Mouse (Mus musculus) liver, embryonic 14.5 days (tissue): ENCODE measurements around the gene Jdp2. TPM values are rescaled to one million over a fixed set of nuclear protein-coding genes. Genes with fewer than 3 reads are reported as not detected.
A peak's percentile ranks its signal among the peaks of the same experiment; 100 is the strongest.

Experiments used
- ATAC-seq: fragments of 200-750 bp; cut with Nextera tagmentation; 2 replicates; pipeline ENCODE4 v1.8.0; 2017; ENCODE audit warnings: moderate number of reproducible peaks, mild to moderate bottlenecking, moderate library complexity; ENCODE audit not compliant: insufficient read depth
- DNase-seq, 3 experiments: peaks; one replicate each; pipeline ENCODE4 v3.0.0-alpha.2; 2012 to 2013; ENCODE audit warnings: low read depth in 3 of 3, low spot score in 3 of 3
- H3K27ac ChIP-seq: fragments of 300-500 bp; sonication (generic); 2 replicates; pipeline ENCODE4 v1.5.1; 2014; ENCODE audit warnings: moderate library complexity, mild to moderate bottlenecking, control low read depth, inconsistent platforms
- H3K27me3 ChIP-seq: fragments of 300-500 bp; sonication (generic); 2 replicates; pipeline ENCODE4 v1.6.1; 2014; ENCODE audit warnings: mild to moderate bottlenecking, low read length, moderate library complexity; ENCODE audit not compliant: control insufficient read depth, insufficient read depth
- H3K36me3 ChIP-seq: fragments of 300-500 bp; sonication (generic); replicated peaks from 2 replicates; pipeline ENCODE4 v1.6.1; 2014; ENCODE audit warnings: low read depth; ENCODE audit not compliant: control insufficient read depth, insufficient read depth
- H3K4me1 ChIP-seq, 2 experiments: fragments of 200-500 bp in 1 of 2; fragments of 300-500 bp in 1 of 2; sonication (generic) in 1 of 2; replicated peaks; 2 replicates each; pipeline ENCODE4 v1.6.1; 2012 to 2014; ENCODE audit warnings: antibody characterized with exemption in 1 of 2, inconsistent platforms in 1 of 2, low read length in 1 of 2; ENCODE audit not compliant: control insufficient read depth in 2 of 2, insufficient read depth in 2 of 2
- H3K4me2 ChIP-seq: fragments of 300-500 bp; sonication (generic); 2 replicates; pipeline ENCODE4 v1.6.1; 2014; ENCODE audit warnings: low read depth, mild to moderate bottlenecking, control low read depth, moderate library complexity
- H3K4me3 ChIP-seq, 2 experiments: fragments of 200-500 bp in 1 of 2; fragments of 300-500 bp in 1 of 2; sonication (generic) in 1 of 2; 2 replicates each; pipeline ENCODE4 v1.5.1; 2012 to 2014; ENCODE audit warnings: low read depth in 2 of 2, low read length in 2 of 2, mild to moderate bottlenecking in 2 of 2, control low read depth in 1 of 2, inconsistent platforms in 1 of 2, moderate library complexity in 1 of 2; ENCODE audit not compliant: insufficient read depth in 1 of 2
- H3K9ac ChIP-seq: fragments of 300-500 bp; sonication (generic); replicated peaks from 2 replicates; pipeline ENCODE4 v1.6.1; 2014; ENCODE audit warnings: mild to moderate bottlenecking, control low read depth, moderate library complexity
- H3K9me3 ChIP-seq: fragments of 300-500 bp; sonication (generic); 2 replicates; pipeline ENCODE4 v1.6.1; 2016; ENCODE audit warnings: low read length, mixed read lengths; ENCODE audit not compliant: control insufficient read depth
- CTCF ChIP-seq: IDR thresholded peaks from 2 replicates; pipeline ENCODE4 v1.5.1; 2016; ENCODE audit warnings: antibody characterized with exemption, low read depth, control low read depth
- EP300 ChIP-seq: IDR thresholded peaks from 2 replicates; pipeline ENCODE4 v1.6.1; 2016; ENCODE audit warnings: antibody characterized with exemption, low read depth
- WGBS: fragments of 180-500 bp; shearing (Covaris S2); extraction: QIAGEN DNeasy Blood & Tissue Kit; methylation state at CpG from one replicate; pipeline ENCODE4 v1.1.7; 2014; ENCODE audit not compliant: insufficient replicate concordance; 5-methylcytosine and 5-hydroxymethylcytosine counted together
- polyA plus RNA-seq, 2 experiments: library from polyadenylated mRNA; depleted of rRNA in 1 of 2; stranded (reverse) in 1 of 2; unstranded in 1 of 2; fragments of >200 nt; fragmentation: Nextera tagmentation in 1 of 2; extraction: Ambion mirVana in 1 of 2; gene quantifications; 2 replicates each; pipeline versions ENCODE4 v1.2.1 to v1.2.3; 2012 to 2014

Jdp2 gene
- polyA plus RNA-seq (2012; rRNA removed): 1.1 and 2.1 TPM in 2 replicates
- polyA plus RNA-seq (2014; fragmentation: Nextera tagmentation; extraction: Ambion mirVana): 0.16 and 0.18 TPM in 2 replicates

- no peak within 1 kb of the TSS for H3K27ac ChIP-seq
- H3K27me3 ChIP-seq: peaks cover 53% of the 10 kb centered on the region
- under 1% methylated on average over 85 of the region's 90 CpGs for WGBS
These were observed at the start of gene Jdp2 for GRCm38 (mm10) chr12:85598611-85599477. Gene Jdp2 (plus strand): TSS chr12:85599027.

GRCm38 (mm10) chr12:85549661-85550060 is 49.2 kb upstream of the Jdp2 start:
- no peak overlapping the region for H3K4me3 ChIP-seq
- no peaks in the 10 kb centered on the region for H3K27me3 ChIP-seq
- H3K36me3 ChIP-seq: no peaks in the 10 kb centered on the region
- no peaks in the 10 kb centered on the region for H3K4me1 ChIP-seq
- TF ChIP-seq CTCF: no peak
- TF ChIP-seq EP300: no peak
- no peak overlapping the region for H3K9ac ChIP-seq
- no peak for ATAC-seq
- no peak overlapping the region for H3K27ac ChIP-seq
- WGBS: 71% methylated on average over 8 of the region's 8 CpGs
- H3K4me2 ChIP-seq: no peak overlapping the region
- no peak for DNase-seq
- no peaks in the 10 kb centered on the region for H3K9me3 ChIP-seq

More at GRCm38 (mm10) chr12:85598611-85599477, at the start of gene Jdp2:
- H3K4me2 ChIP-seq: peak within 1 kb of the TSS; percentile 57
- H3K9me3 ChIP-seq: no peaks in the 10 kb centered on the region
- H3K9ac ChIP-seq: 0 out of 2 replicates have a peak within 1 kb of the TSS, but pooled peaks have one; percentile 25
- TF ChIP-seq EP300 (no peak), CTCF (no peak)
- ATAC-seq (peak; percentile 58; the same call in 1 of the 2 replicates), DNase-seq (peak in 1 of 3 experiments; percentile 19)
- peak within 1 kb of the TSS; percentile 53 to 56 for H3K4me3 ChIP-seq
- H3K4me1 ChIP-seq: peaks cover 0 to 7% of the 10 kb centered on the region in 2 experiments; a peak in 1 of 4 replicates
- H3K36me3 ChIP-seq: no peaks in the 10 kb centered on the region

GRCm38 (mm10) chr12:85550435-85550834 is 48.4 kb upstream of the Jdp2 start:
- Histone ChIP-seq H3K27me3 (no peaks in the 10 kb centered on the region), H3K36me3 (no peaks in the 10 kb centered on the region), H3K4me1 (no peaks in the 10 kb centered on the region), H3K4me3 (no peak overlapping the region), H3K27ac (no peak overlapping the region), H3K4me2 (no peak overlapping the region), H3K9ac (no peak overlapping the region), H3K9me3 (no peaks in the 10 kb centered on the region)
- 69% methylated on average over 4 of the region's 4 CpGs for WGBS
- ATAC-seq (no peak), DNase-seq (no peak)
- TF ChIP-seq EP300: no peak
- no peak for TF ChIP-seq CTCF

GRCm38 (mm10) chr12:85559299-85559698 is 39.5 kb upstream of the Jdp2 start:
- Histone ChIP-seq H3K36me3 (no peaks in the 10 kb centered on the region), H3K9me3 (no peaks in the 10 kb centered on the region), H3K4me2 (no peak overlapping the region), H3K4me3 (no peak overlapping the region), H3K27me3 (no peaks in the 10 kb centered on the region), H3K27ac (no peak overlapping the region), H3K9ac (no peak overlapping the region), H3K4me1 (no peaks in the 10 kb centered on the region)
- WGBS: 53% methylated on average over 10 of the region's 10 CpGs
- no peak for DNase-seq
- no peak for ATAC-seq
- no peak for TF ChIP-seq EP300

GRCm38 (mm10) chr12:85565441-85565840 is 33.4 kb upstream of the Jdp2 start:
- H3K27me3 ChIP-seq: no peaks in the 10 kb centered on the region
- no peak for TF ChIP-seq EP300
- no peak for TF ChIP-seq CTCF
- H3K9me3 ChIP-seq: no peaks in the 10 kb centered on the region
- no peak overlapping the region for H3K9ac ChIP-seq
- no peaks in the 10 kb centered on the region for H3K4me1 ChIP-seq
- H3K4me2 ChIP-seq: no peak overlapping the region
- DNase-seq (no peak), ATAC-seq (no peak)
- H3K4me3 ChIP-seq: no peak overlapping the region
- no peak overlapping the region for H3K27ac ChIP-seq
- WGBS: 52% methylated on average over 2 of the region's 2 CpGs
- no peaks in the 10 kb centered on the region for H3K36me3 ChIP-seq
